Mouse (Mus musculus) hindbrain, embryonic 12.5 days (tissue): ENCODE measurements around the gene Nap1l4. TPM values are rescaled to one million over a fixed set of nuclear protein-coding genes. Genes with fewer than 3 reads are reported as not detected.

Experiments
- ATAC-seq: fragments of 200-750 bp; cut with Nextera tagmentation; 2 replicates; pipeline ENCODE4 v1.8.0; 2017; ENCODE audit warnings: moderate TSS enrichment; ENCODE audit not compliant: low FRiP score
- H3K27ac ChIP-seq: fragments of 300-500 bp; sonication (generic); 2 replicates; pipeline ENCODE4 v1.5.1; 2016; ENCODE audit warnings: mild to moderate bottlenecking
- H3K27me3 ChIP-seq: fragments of 300-500 bp; sonication (generic); 2 replicates; pipeline ENCODE4 v1.6.1; 2016; ENCODE audit warnings: mild to moderate bottlenecking
- H3K36me3 ChIP-seq: fragments of 300-500 bp; sonication (generic); 2 replicates; pipeline ENCODE4 v1.6.1; 2016; ENCODE audit warnings: mild to moderate bottlenecking
- H3K4me1 ChIP-seq: fragments of 300-500 bp; sonication (generic); 2 replicates; pipeline ENCODE4 v1.6.1; 2016
- H3K4me2 ChIP-seq: fragments of 300-500 bp; sonication (generic); replicated peaks from 2 replicates; pipeline ENCODE4 v1.6.1; 2016; ENCODE audit warnings: mild to moderate bottlenecking
- H3K4me3 ChIP-seq: fragments of 300-500 bp; sonication (generic); 2 replicates; pipeline ENCODE4 v1.5.1; 2016; ENCODE audit warnings: mild to moderate bottlenecking
- H3K9ac ChIP-seq: fragments of 300-500 bp; sonication (generic); 2 replicates; pipeline ENCODE4 v1.6.1; 2016; ENCODE audit warnings: mild to moderate bottlenecking, moderate library complexity
- H3K9me3 ChIP-seq: fragments of 300-500 bp; sonication (generic); replicated peaks from 2 replicates; pipeline ENCODE4 v1.6.1; 2016; ENCODE audit warnings: mild to moderate bottlenecking
- WGBS: fragments of 180-500 bp; shearing (Covaris S2); methylation state at CpG from one replicate; pipeline ENCODE4 v1.1.7; 2016; 5-methylcytosine and 5-hydroxymethylcytosine counted together
- polyA plus RNA-seq: library from polyadenylated mRNA; unstranded; fragments of >200 nt; fragmentation: Nextera tagmentation; extraction: Ambion mirVana; gene quantifications from 2 replicates; pipeline ENCODE4 v1.2.1, GENCODE M21; 2016

Nap1l4 gene
- polyA plus RNA-seq = 321 and 332 TPM in 2 replicates

DNA sequence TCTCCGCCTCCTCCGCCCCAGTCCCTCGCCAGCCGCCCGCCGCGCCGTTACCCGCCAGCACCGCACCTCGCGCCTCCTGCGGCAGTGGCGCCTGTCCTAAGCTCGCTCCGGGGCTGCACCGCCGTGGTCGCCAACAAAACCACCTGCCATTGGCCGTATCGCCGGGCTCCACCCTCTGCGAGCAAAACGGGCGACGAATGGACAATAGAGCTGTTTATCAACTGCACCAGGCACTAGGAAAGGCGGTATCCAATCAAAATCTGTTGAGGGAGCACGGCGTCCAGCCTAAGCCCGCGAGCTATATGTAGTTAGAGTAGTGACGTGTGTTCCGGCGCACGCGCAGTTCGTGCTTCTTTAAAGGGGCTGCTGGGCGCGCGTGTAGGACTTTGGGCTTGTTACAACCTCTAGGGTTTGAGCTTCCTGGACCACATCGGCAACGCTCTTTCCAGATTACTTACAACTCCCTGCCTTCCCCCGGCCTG is at the start of gene Nap1l4:
Gene Nap1l4 (minus strand): TSS at position 131 of the 482 bp plus-strand sequence.
- Histone ChIP-seq H3K27ac (peak within 1 kb of the TSS; percentile 93), H3K36me3 (no peaks in the 10 kb centered on the region), H3K4me3 (peak within 1 kb of the TSS; percentile 96), H3K4me2 (peak within 1 kb of the TSS; percentile 78), H3K9me3 (no peaks in the 10 kb centered on the region), H3K27me3 (no peaks in the 10 kb centered on the region), H3K4me1 (peaks cover 21% of the 10 kb centered on the region), H3K9ac (peak within 1 kb of the TSS; percentile 90)
- ATAC-seq = peak; percentile 98
- WGBS = under 1% methylated on average over 39 of the region's 43 CpGs

DNA sequence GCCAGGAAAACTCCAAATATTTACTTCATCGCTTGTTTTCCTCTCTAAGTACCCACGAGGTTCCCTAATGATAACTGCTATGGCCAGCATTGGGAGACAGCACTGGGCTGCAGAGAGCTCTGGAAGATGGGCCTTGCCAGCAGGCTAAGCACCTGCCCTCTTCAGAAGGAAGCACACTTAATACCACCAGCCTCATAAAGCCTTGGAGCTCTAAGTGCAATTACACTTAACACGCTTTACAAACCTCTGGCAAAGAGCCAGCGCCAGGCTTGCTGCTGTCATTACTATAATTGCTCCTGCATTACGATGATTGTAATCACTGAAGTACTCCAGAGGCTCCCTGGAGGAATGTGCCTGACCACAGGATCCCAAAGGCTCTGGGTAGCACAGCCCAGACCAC is 46.0 kb upstream of the Nap1l4 start:
- H3K27ac ChIP-seq = no peak overlapping the region
- H3K4me1 ChIP-seq = peaks cover 14% of the 10 kb centered on the region
- no peak overlapping the region for H3K4me2 ChIP-seq
- 84% methylated on average over 5 of the region's 5 CpGs for WGBS
- peaks cover 39% of the 10 kb centered on the region for H3K36me3 ChIP-seq
- ATAC-seq = no peak
- no peak overlapping the region for H3K9ac ChIP-seq
- H3K4me3 ChIP-seq = no peak overlapping the region
- no peaks in the 10 kb centered on the region for H3K27me3 ChIP-seq
- no peaks in the 10 kb centered on the region for H3K9me3 ChIP-seq

DNA sequence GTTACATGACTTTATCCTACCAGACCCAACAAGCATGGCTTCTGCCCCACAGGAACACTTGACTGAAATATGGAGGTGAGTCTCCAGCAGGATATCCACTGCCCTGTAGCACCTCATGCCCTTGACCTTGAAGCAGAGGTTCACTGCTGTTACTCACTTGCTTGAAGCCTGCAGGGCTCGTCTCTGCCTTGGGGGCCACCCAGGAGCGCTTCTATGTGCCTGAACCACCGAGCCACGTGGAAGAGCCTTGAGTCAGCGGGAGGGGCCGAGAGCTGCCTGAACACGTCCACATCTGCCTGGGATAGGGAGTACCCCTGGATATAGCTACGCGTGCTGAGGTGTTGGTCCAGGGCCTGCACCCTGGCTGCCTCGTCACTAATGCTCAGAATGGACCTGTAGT is 43.3 kb upstream of the Nap1l4 start:
- no peaks in the 10 kb centered on the region for H3K4me1 ChIP-seq
- ATAC-seq = no peak
- H3K9ac ChIP-seq = no peak overlapping the region
- 89% methylated on average over 10 of the region's 10 CpGs for WGBS
- H3K9me3 ChIP-seq = no peaks in the 10 kb centered on the region
- H3K4me2 ChIP-seq = no peak overlapping the region
- no peak overlapping the region for H3K4me3 ChIP-seq
- no peak overlapping the region for H3K27ac ChIP-seq
- peaks cover 55% of the 10 kb centered on the region for H3K36me3 ChIP-seq
- H3K27me3 ChIP-seq = no peaks in the 10 kb centered on the region

DNA sequence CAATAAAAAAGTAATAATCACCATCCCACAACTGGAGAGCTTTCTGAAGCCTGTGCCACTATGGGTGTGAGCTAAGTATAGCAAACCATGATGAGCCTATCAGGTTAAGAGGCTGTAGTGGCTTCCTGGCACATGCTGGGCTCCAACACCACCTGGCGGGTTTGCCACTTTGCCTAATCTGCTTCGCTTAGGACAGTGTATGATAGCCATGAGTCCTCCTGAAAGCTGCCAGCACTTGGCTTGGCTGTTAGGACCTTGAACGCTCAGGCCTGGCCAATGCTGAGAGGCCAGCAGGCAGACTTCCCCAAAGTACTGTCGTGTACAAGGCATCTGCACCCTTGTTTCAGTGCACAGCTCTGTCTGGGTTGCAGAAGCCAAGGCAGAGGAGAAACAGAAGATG is 39.1 kb upstream of the Nap1l4 start:
- no peak overlapping the region for H3K9ac ChIP-seq
- WGBS = 90% methylated on average over 4 of the region's 4 CpGs
- no peak for ATAC-seq
- H3K4me3 ChIP-seq = no peak overlapping the region
- peaks cover 89% of the 10 kb centered on the region for H3K36me3 ChIP-seq
- no peaks in the 10 kb centered on the region for H3K27me3 ChIP-seq
- no peaks in the 10 kb centered on the region for H3K4me1 ChIP-seq
- H3K4me2 ChIP-seq = no peak overlapping the region
- H3K27ac ChIP-seq = no peak overlapping the region
- no peaks in the 10 kb centered on the region for H3K9me3 ChIP-seq

DNA sequence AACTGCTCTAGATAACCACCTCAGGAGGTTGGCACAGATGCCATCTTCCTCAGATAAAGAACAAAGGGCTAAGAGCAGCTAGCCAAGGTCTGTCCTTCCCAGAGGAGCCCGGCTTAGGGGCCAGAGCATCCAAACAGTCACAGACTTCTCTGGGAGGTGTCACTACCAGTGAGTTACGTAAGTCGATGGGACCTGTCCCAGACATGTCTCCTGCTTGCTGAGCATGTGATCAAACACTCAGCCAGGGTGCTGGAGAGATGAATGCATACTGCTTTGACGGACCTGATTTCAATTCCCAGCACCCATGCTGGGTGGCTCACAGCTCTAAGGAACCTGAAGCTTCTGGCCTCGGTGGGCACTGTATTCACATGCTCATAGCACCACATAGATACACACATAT is 38.7 kb upstream of the Nap1l4 start:
- WGBS = 90% methylated on average over 5 of the region's 5 CpGs
- ATAC-seq = no peak
- peaks cover 89% of the 10 kb centered on the region for H3K36me3 ChIP-seq

DNA sequence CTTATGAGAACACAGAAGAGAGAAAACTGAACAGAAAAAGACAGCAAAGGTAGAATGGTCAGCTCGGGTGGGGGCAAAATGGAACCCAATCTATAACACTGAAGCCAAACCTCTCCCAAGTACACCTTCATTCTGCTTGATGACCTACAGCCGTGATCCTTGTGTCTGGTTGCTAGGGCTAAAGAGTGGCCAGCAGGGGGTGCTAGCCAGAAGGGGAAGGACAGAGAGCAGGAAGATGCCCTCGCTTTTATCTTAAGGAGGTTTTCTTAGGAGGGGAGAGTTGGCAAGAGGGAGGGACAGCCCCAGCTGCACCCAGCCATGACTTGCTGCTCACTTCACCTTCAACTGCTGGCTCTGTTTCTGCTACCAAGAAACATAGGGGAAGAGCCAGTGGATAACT is 35.0 kb upstream of the Nap1l4 start:
- Histone ChIP-seq H3K27ac (no peak overlapping the region), H3K4me2 (no peak overlapping the region), H3K4me1 (no peaks in the 10 kb centered on the region), H3K4me3 (no peak overlapping the region), H3K36me3 (peaks cover 88% of the 10 kb centered on the region), H3K9me3 (no peaks in the 10 kb centered on the region), H3K9ac (no peak overlapping the region), H3K27me3 (no peaks in the 10 kb centered on the region)
- no peak for ATAC-seq
- WGBS = 37% methylated on average over 3 of the region's 3 CpGs

More for the DNA sequence above, 38.7 kb upstream of the Nap1l4 start:
- Histone ChIP-seq H3K4me2 (no peak overlapping the region), H3K9me3 (no peaks in the 10 kb centered on the region), H3K4me3 (no peak overlapping the region), H3K9ac (no peak overlapping the region), H3K27ac (no peak overlapping the region), H3K4me1 (no peaks in the 10 kb centered on the region), H3K27me3 (no peaks in the 10 kb centered on the region)

DNA sequence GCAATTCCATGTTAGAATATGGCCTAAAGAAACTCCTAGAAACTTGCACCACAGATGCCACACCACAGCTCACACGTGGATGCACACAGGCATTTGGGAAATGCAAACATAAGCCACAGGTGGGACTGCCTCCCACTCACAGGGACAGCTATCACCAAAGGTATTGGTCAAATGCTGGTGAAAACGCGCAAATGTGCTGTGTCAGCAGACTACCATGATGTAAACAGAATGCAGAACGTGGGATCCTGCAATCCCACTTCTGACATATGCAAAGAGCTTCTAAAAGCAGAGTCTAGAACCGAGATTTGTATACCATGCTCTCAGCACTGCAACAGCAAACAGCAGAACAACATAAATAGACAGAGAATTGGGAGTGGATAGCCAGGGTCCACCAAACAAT is 34.1 kb upstream of the Nap1l4 start:
- no peaks in the 10 kb centered on the region for H3K4me1 ChIP-seq
- no peak overlapping the region for H3K4me3 ChIP-seq
- WGBS = 92% methylated on average over 5 of the region's 5 CpGs
- H3K36me3 ChIP-seq = peaks cover 88% of the 10 kb centered on the region
- no peak overlapping the region for H3K9ac ChIP-seq
- H3K4me2 ChIP-seq = no peak overlapping the region
- no peaks in the 10 kb centered on the region for H3K27me3 ChIP-seq
- no peaks in the 10 kb centered on the region for H3K9me3 ChIP-seq
- no peak overlapping the region for H3K27ac ChIP-seq
- no peak for ATAC-seq

DNA sequence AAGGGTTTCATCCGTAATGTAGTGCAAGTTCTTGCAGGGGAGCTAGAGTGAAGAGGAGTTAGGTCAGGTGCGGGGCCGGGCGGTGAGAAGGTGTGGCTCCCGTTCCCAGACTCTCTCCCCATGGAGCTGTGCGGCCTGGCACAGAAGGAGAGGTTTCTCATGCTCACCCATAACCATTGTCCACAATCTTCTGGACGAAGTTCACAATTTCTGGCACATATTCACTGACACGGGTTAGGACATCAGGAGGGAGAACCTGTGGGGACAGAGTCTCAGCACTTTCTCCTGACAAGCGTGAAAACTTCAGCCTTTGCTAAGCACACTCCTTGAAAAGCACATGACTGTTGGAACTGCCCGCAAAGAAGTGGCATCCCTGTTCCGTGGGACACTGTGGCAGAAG is 26.8 kb upstream of the Nap1l4 start:
- ATAC-seq = no peak
- Histone ChIP-seq H3K9ac (no peak overlapping the region), H3K27me3 (no peaks in the 10 kb centered on the region), H3K4me1 (no peaks in the 10 kb centered on the region), H3K4me3 (no peak overlapping the region), H3K27ac (no peak overlapping the region), H3K36me3 (peaks cover 93% of the 10 kb centered on the region), H3K4me2 (no peak overlapping the region), H3K9me3 (no peaks in the 10 kb centered on the region)
- 97% methylated on average over 11 of the region's 11 CpGs for WGBS

DNA sequence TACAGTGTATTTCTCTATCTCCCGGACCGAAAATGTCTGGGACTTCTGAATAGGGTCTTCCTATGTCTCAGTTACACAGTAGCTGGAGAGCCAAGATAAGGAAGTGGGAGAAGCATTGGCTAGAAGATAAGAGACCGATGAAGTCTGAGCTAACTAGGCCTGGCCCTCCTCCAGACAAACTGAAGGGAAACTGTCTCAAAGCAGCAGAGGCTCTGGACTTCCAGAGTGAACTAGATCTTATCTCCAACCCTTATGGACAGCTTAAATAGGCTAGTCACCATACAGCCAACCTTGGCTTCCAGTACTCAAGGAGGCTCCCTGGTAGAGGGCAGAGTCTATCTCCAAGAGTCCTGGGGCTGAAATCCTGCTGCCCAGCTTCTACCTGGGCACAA is 16.7 kb upstream of the Nap1l4 start:
- Histone ChIP-seq H3K4me2 (no peak overlapping the region), H3K9ac (no peak overlapping the region), H3K36me3 (peaks cover 98% of the 10 kb centered on the region), H3K4me3 (no peak overlapping the region), H3K4me1 (no peaks in the 10 kb centered on the region), H3K27me3 (no peaks in the 10 kb centered on the region), H3K27ac (no peak overlapping the region), H3K9me3 (no peaks in the 10 kb centered on the region)
- no peak for ATAC-seq
- 89% methylated on average over 3 of the region's 3 CpGs for WGBS

DNA sequence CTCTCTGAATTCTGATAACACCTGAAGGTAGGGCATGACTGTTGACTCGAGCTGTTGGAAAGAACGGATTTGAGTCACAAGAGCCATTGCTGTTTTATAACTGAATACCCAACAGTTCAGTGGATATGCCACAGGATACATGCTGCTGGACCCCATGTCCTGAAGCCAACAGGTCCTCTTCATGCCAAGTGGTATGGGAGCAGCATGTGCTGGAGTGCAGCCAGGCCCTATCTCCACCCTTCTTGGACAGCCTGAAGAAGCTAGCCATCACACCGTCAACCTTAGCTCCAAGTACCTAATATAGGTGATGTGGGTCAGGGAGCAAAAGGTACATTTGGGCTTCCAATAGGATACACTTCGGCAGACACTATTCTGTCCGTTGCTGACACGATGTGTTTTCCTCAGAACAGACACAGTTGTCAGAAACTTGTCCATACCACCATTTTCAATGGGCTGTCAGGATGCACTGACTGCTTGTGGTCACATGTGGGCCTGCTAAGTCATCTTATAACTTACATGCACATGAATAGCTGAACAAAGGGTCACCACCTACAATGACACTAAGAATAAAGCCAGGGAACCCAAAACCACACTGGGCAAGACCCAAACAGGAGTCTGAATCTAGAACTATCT is 16.2 kb upstream of the Nap1l4 start:
- Histone ChIP-seq H3K4me1 (no peaks in the 10 kb centered on the region), H3K4me2 (no peak overlapping the region), H3K9ac (no peak overlapping the region), H3K27me3 (no peaks in the 10 kb centered on the region), H3K9me3 (no peaks in the 10 kb centered on the region), H3K27ac (no peak overlapping the region), H3K4me3 (no peak overlapping the region), H3K36me3 (peaks cover 98% of the 10 kb centered on the region)
- WGBS = 94% methylated on average over 6 of the region's 6 CpGs
- no peak for ATAC-seq

DNA sequence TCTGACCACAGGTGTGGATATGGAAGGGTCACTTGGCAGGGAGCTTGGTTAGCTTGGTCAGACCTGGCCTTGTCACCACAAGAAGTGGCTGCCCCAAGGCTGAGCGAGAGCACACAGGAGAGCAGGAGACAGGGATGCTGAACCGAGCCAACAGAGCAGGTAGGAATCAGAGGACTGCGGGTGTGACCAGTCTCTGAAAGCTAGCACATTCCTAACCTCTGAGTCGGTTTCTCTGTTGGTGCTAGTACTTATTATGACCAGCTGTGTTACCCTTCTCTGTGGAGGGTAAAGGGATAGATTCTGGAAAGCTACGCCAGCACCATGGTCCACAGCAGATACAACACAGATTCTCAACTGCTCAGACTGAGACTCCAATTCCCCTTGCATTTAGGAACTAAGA is 14.9 kb upstream of the Nap1l4 start:
- 89% methylated on average over 5 of the region's 5 CpGs for WGBS
- no peak overlapping the region for H3K9ac ChIP-seq
- no peaks in the 10 kb centered on the region for H3K27me3 ChIP-seq
- no peak for ATAC-seq
- H3K9me3 ChIP-seq = no peaks in the 10 kb centered on the region
- H3K36me3 ChIP-seq = peaks cover 97% of the 10 kb centered on the region
- H3K4me1 ChIP-seq = no peaks in the 10 kb centered on the region
- no peak overlapping the region for H3K4me3 ChIP-seq
- H3K4me2 ChIP-seq = no peak overlapping the region
- no peak overlapping the region for H3K27ac ChIP-seq

DNA sequence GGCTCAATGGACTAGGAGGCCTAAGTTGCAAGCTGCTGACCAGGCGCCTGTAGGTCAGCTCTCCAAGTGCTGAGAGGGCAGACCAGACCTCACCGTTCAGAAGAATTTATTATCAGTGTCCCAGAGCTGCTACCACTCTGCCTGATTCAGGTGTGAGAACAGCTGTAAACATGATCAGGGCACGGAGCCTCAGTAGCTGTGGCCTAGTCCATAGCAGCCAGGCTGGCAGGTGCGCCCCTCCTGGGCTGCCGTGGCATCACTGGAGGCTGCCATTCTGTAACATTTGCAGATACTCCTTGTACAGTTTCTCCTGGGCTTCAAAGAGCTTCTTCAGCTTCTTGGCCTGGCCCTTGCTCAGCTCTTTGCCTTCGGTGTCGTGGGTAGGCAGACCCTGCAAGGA is 8.7 kb upstream of the Nap1l4 start:
- no peaks in the 10 kb centered on the region for H3K27me3 ChIP-seq
- no peak overlapping the region for H3K27ac ChIP-seq
- no peaks in the 10 kb centered on the region for H3K4me1 ChIP-seq
- no peaks in the 10 kb centered on the region for H3K9me3 ChIP-seq
- peaks cover 82% of the 10 kb centered on the region for H3K36me3 ChIP-seq
- H3K9ac ChIP-seq = no peak overlapping the region
- no peak overlapping the region for H3K4me2 ChIP-seq
- H3K4me3 ChIP-seq = no peak overlapping the region
- ATAC-seq = no peak
- WGBS = 90% methylated on average over 7 of the region's 7 CpGs

DNA sequence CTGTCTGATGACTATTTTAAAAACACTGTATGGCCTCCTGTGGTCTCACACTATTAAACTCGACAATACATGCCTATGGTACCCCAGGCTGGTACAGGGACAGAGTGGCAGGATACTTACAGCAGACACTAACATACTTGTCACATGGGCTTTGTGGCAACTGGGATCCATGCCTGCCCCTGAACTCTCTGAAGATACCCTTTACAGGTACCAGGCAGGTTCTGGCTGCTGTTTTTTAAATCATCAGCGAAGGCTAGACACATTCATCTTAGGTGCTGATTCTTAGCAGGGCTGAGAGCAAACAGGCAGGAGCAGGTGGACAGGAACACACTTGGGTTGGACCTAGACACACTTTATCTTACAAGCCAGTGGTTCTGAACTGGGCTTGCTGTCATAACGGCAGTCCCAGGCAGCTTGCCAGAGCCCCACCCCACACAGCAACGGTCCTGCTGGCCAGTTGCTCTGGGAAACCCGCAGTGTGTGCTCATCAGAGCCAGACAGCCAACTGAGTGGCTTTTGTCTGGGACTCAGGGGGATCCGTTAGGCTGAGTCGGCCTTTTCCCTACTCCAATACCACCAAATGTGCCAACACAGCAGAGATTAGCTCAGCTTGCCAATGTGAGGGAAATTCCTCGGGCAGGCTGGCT is 8.2 kb upstream of the Nap1l4 start:
- Histone ChIP-seq H3K4me2 (no peak overlapping the region), H3K9ac (no peak overlapping the region), H3K4me1 (no peaks in the 10 kb centered on the region), H3K27me3 (no peaks in the 10 kb centered on the region), H3K36me3 (peaks cover 77% of the 10 kb centered on the region), H3K4me3 (no peak overlapping the region), H3K9me3 (no peaks in the 10 kb centered on the region), H3K27ac (no peak overlapping the region)
- no peak for ATAC-seq
- WGBS = 81% methylated on average over 8 of the region's 8 CpGs
